Mouse (Mus musculus) heart, postnatal 25 days (tissue): Measurements from ENCODE around the gene Bcat2. TPM values are rescaled to one million over a fixed set of nuclear protein-coding genes. Genes with fewer than 3 reads are reported as not detected.

Experiments used
- DNase-seq: peaks from one replicate; pipeline ENCODE4 v3.0.0; 2022; ENCODE audit warnings: low spot score
- intact Hi-C: fragments of 180-260 bp; cut with DNase I; formaldehyde crosslinking; loops from one replicate; pipeline ENCODE4 v1.15.1; 2025
- total RNA-seq, 2 experiments: library from RNA; stranded (reverse); gene quantifications; 2 replicates each; pipeline ENCODE4 v1.2.3; 2021

The Bcat2 gene
- total RNA-seq, 2 experiments from 2014 or later = 188 to 200 TPM

DNA sequence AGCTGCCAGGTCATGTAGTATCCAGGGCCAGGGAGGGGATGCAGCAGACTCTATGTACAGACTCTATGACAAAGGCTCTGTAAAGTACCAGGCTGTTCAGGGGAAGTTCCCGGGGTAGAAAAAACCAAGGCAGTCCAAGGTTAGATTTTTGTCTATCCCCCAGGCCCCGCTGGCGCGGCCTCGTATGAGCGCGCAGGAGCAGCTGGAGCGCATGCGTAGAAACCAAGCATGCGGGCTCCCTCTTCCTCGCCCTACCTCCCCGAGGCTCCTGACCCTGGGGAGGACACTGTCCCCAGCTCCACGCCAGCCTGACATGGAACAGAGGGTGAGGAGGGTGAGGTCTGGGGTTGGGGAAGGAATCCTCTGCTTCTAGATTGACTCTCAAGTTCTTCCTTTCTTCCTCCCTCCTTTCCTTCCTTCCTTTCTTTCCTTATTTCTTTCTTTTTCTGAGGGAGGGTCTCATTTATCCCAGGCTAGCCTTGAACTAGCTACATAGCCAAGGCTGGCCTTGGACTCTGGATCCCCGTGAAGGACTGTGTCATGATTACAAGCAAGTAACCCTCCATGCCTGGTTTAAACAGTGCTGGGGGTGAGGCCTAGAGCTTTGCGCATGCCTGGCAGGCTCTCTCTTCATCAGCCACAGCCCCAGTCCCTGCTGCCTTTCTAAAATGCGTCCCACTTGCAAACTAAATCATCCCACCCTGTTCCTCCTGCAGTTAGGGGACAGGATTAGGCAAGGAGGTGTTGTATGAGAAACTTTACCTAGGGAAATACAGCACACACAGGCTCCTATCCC, 20.1 kb upstream of the Bcat2 start:
- no peak for DNase-seq
- intact Hi-C loops = no loop called here

DNA sequence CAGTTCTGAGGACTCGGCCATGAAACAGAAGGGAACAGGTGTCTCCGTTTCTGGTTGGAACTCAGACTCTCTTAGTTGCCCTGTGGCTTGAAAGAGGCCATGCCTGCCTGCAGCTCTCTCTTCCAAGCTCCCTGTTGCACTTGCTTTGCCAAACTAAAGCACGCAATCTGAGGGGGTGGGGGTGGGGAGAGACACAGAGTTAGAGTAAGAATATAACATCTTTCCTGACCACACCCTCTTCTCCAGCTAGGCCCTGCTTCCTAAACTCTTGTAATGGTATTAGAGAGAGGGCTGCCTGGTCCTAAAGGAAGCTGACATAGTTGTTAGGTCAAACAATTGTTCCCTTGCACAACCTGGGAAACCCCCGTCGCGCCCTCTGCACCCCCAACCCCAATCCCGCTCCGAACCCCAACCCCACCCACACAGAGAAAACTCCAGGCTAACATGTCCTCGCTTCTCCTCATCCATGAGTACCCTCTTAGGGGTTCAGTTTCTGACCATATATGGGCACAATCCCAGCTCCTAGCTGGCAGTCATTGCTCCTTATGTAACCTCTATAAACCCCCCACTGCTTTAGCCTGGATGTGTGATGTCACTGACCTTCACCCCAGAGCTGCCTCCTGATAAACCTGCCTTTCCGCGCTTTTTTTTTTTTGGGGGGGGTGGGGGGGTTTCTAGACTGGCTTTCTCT, 19.0 kb upstream of the Bcat2 start:
- intact Hi-C loops = no loop called here
- DNase-seq = no peak

DNA sequence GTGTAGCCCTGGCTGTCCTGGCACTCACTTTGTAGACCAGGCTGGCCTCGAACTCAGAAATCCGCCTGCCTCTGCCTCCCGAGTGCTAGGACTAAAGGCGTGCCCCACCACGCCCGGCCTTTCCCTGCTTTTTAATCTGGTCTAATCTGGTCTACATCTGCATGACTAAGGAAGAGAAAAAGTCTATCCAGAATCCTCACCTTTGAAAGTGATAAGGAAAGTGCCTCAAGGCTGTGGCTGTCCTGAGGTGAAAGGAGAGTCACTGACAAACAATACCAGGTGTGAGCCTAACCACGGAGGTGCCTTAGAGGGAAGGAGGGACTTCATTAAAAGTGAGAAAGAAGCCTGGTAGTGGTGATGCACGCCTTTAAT, 18.5 kb upstream of the Bcat2 start:
- no peak for DNase-seq
- intact Hi-C loops = no loop called here

DNA sequence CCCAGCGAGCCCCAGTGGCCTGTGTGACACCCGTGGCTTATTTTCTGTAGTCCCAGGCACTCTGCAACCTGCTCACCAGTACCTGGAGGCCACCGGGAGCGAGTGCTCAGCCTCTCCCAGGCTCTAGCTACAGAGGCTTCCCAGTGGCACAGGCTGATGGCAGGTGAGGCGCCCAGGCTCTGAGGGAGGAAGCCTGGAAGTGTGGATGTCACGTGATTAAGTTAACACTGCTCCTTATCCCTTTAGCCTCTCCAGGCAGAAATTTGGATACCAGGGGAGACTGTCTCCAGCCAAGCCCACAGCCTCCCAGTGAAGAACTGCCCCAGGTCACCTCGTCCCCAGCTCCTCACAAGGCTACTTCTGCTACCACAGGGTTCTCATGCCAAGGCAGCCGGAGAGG, 16.4 kb upstream of the Bcat2 start:
- intact Hi-C loops = no loop called here

DNA sequence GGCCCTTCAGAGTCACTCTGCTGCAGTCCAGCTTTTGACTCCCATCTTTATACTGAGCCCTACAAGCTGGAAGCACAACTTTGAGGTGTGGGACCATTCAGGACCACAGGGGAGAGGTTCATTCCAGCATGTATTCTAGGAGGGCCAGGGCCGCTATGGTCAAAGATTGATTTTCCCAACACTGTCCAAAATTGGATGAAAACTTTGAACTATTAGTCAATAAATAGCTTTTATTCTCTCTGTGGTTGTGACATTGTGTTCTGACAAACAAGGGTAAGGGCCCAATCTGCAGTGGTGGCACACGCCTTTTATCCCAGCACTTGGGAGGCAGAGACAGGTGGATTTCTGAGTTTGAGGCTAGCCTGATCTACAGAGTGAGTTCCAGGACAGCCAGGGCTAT, 16.0 kb upstream of the Bcat2 start:
- no peak for DNase-seq
- intact Hi-C loops = no loop called here

More for the DNA sequence above, 16.4 kb upstream of the Bcat2 start:
- DNase-seq = no peak

DNA sequence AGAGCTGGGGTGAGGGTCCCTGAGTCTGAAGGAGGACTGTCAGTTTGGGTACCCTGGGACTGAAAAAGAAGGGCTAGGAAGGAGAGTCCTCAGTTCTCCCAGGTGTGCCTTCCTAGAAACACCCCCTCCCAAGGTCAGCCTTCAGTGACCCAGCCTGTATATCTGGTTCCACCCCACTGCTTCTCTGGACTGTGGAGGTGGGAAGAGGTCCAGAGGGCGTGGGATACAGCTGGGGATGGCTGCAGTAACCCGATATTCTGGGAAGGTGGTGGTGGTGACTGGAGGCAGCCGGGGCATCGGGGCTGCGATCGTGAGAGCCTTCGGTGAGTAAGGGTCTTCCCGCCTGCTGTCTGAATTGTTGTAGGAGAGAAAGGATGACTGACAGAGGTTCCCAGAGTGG, 15.2 kb upstream of the Bcat2 start, which contains the start of gene Hsd17b14:
Gene Hsd17b14 (plus strand): TSS at position 150 of the 400 bp plus-strand sequence.
- intact Hi-C loops = no loop called here
- DNase-seq = no peak

DNA sequence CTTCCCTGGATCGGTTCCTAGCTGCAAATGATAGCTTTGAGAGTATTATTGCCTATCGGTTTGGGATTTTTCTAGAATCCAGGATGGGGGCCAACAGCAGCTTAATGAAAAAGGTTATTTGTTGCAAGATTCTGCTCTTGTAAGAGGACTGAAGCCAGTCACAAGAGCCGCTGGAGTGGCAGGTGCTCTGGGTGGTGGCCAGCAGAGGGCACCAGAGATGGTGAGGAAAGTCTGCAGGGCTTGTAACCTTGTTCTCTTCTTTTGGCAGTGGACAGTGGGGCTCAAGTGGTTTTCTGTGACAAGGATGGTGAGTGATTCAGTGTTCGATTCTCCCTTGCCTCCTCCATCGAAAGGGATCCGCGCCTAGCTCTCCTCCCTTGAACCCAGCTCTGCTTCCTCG, 14.2 kb upstream of the Bcat2 start:
- peak; percentile 33 for DNase-seq
- intact Hi-C loops = loop anchor here (1.0 kb wide), 1 partner anchor 37 kb away; no protein-coding TSS in a partner anchor

DNA sequence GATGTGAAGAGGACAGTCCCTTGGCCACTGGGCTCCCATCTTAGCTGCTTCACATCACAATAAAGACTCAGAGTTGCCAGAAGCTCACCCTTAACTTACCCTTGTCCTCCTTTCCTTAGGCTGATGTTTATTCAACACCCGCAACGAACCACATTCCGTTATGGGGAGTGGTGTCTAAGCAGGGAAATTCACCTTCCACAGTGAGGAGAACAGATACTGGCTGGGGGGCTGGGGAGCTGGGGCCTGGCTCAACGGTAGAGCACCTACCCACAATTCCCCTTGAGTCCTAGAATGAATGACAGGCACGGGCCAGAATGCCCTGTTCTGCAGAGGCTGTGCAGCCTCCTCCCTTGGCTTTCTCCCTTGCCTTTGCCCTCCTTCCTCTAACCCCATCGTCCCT, 11.0 kb upstream of the Bcat2 start:
- intact Hi-C loops = no loop called here
- DNase-seq = no peak

DNA sequence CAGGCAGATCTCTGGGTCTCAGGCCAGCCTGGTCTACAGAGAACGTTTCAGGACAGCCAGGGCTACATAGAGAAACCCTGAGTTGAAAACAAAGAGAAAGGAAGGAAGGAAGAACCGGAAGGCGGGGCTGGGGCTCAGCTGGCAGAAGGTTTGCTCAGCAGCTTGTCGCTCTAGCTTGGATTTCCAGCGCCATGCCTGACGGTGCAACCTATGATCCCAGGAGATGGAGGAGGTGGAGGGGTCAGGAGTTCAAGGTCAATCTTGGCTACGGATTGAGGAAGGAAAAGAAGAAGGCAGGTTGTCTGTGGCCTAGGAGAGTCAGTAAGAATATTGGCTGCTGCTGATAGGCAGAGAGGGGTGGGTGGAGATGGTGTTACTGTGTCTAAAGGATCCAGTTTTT, 9.7 kb upstream of the Bcat2 start:
- DNase-seq = no peak
- intact Hi-C loops = loop anchor here (2.0 kb wide), 2 partner anchors 89 to 109 kb away; no protein-coding TSS in a partner anchor

DNA sequence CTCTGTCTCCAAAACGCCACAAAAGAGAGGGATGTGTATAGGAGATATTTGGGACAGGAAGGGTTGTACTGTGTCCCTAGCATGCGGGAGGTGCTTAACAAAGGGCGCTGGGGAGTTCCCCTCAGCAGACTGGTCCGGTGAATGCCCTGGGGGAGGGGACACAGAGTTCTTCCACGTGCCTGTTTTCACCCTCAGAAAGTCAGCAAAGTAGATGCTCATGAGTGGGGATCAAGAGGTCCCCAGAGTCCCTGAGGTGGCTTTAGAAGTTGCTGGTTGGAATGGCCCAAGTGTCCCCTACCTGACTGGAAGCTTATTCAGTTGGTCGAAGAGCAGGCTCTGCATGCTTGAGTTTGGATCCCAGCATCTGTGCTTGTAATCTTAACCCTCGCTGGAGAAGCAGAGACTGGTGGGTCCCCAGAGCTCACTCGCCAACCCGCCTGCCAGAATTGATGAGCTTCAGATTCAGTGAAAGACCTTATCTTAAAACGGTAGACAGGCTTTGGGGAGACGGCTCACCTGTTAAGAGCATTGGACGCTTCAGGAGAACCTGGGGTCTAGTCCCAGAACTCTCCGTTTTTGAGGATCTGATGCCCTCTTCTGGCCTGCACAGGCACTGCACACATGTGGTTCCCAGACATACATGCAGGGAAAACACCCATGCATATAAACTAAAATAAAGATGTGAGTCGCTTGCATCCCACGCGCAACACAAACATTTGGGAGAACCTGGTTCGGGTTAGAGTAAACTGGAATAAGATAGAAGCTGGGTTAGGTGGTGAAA, 8.9 kb upstream of the Bcat2 start:
- intact Hi-C loops = loop anchor here (2.0 kb wide), 2 partner anchors 90 to 110 kb away; no protein-coding TSS in a partner anchor
- peak; percentile 41 for DNase-seq

DNA sequence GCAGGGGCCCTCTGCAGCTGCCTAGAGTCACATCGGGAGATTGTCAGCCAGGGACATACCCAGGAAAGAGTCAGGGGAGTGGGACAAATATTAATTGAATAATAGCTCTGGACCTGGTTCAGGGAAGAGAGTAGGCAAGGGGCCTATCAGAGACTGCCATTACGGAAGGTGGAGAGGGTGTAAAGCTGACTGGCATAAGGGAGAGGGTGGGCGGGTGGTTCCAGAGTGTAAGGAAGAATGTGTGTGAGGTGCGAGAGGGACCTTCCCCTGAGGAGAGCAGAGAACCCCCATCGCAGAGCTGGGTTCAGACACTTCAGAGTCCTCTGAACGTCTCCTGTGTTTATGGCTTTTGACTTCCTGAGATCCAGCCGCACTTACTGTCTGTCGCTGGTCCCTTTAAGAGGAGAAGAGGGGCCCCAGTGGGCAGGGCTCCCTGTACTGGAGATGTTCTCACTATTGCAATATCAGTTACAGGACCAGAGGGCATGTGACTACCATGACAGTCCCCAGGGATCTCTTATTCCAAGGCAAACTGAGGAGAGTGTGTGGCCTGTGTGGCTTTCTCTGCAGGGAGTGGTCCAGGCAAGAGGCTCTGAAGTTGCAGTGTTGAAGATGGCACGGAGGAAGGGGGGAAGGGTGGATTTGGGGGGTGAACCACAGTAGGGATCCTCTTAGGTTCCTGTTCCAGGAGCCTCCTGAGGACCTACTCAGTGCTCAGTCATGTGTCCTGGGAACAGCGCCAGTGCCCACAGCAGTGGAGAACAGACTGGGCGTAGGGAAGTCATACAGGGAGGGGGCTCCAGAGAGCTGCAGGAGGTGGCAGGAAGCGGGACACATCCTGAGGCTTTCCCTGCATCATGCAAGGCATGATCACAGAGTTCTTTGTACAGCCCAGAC, 8.1 kb upstream of the Bcat2 start:
- intact Hi-C loops = loop anchor here (2.0 kb wide), 2 partner anchors 91 to 111 kb away; no protein-coding TSS in a partner anchor
- DNase-seq = no peak

DNA sequence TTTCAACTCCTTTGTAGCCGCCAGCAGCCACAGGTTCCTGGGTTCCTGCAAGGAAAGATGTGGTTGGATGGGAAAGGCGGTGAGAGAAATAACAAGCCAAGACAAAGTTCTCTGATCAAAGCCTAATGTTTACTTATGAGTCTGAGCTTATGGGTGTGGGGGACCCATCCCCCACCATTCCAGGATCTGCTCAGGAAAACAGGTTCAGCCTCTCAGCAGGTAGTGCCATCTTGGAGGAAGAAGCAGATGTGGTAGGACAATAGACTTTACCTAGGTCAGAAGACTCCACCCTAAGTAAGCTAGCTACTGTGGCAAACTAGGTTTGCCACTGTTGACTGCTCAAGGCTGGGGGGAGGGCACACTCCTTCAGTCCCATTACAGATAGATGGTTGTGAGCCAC, 5.1 kb upstream of the Bcat2 start:
- intact Hi-C loops = no loop called here
- DNase-seq = no peak

DNA sequence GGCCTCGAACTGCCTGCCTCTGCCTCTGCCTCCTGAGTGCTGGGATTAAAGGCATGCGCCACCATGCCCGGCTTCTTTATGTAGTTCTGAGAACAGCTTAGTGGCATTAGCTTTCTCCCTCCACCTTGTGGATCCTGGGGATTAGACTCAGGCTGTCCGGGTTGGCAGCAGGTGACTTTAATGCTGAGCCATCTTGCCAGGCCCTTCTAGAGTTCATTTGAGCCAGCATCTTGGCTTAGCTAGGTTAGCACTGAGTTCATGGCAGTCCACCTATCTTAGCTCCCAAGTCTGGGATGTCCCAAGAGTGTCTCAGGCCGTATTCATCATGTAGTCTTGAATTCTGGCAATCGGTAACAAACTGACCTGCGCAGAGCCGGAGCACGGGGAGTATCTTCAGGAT, 4.5 kb upstream of the Bcat2 start:
- intact Hi-C loops = no loop called here
- no peak for DNase-seq

DNA sequence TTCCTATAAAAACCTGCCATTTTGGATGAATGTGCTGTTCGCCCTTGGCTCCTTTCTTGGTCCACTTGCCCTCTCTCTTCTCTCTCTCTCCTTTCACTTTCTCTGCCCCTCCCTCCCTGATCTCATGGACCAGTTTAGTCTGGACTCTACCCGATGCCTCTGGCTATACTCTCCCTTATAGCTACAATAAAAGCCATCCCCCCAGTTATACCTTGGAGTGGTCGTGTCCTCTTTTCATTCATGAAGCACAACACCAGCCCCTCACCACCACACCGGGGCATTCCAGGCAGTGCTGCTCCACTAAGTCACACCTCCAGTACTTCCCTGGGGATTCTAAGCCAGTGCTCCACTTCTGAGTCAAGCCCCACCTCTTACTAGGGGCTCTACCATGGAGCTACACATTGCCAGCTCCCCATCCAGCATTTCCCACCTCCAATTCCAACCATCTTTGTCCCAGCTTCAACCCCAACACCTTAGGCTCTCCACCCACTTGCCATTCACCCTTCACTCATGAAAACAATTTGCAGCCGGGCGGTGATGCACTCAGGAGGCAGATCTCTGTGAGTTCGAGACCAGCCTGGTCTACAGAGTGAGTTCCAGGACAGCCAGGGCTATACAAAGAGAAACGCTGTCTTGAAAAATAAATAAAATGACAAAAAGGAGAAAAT, 2.7 kb upstream of the Bcat2 start:
- intact Hi-C loops = no loop called here
- no peak for DNase-seq

DNA sequence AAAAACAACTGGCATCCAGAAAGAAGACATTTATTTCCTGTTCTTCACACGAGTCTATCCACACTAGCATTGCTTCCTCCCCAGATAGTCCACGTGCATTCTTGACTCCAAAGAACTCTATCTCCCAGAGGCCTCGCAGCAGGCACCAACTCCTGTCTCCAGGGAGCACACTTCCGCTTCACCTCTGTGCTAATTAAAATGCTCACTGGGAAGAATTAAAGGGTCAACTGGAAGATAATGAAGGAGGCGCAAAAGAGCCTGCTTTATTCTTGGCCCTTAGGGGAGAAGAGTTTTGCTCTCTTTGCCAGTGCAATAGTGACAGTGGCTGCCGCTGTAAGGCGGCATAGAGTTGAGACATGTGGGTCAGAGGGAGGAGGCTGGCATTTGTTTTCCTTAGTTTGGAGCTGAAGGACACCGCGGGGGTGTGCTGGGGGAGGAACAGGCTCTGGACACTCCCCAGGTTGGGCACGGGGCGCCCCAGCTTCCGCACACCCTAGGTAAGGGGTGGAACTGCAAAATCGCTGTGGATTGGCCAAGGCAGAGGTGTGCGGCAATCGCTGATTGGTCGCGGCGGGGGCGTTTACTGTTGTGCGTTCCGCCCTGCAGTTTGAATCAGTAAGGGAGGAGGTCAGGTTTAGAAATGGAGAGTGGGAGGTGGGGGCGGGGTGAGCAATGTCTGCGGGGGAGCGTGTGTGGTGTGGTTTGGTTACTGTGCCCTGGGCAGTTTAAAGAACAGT, 2.0 kb upstream of the Bcat2 start:
- peak; percentile 85 for DNase-seq
- intact Hi-C loops = no loop called here

DNA sequence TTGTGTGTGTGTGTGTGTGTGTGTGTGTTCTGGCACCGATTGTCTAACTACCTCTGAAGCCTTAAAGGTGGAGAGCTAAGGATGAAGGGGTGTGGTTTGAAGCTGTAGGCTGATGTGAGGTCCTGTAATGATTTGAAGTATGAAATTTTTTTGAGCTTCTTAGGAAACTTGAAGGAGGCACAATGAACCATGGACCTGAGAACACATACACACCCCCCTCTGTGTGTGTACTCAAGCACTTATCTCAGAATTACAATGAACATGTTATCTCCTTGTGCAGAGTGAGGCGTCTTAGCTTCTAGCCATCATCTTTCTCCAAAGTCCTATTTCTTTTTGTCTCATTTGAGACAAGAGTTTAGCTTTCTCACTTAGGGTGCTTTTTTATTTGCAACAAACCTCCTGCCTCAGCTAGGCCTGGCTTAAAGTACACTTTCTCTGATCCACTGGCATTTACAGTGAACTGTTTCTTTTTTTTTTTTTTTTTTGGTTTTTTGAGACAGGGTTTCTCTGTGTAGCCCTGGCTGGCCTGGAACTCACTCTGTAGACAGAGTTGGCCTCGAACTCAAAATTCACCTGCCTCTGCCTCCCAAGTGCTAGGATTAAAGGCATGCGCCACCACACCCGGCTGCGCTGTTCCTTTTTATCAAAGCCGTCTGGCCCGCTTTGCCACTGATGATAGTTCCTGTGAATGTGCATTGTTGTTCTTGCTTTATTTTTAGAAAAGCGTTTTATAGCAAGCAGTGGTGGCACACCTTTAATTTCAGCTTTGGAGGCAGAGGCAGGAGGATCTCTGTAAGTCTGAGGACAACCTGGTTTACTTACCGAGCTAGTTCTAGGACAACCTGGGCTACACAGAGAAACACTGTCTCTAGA, 1.1 kb upstream of the Bcat2 start:
- intact Hi-C loops = no loop called here
- DNase-seq = no peak

DNA sequence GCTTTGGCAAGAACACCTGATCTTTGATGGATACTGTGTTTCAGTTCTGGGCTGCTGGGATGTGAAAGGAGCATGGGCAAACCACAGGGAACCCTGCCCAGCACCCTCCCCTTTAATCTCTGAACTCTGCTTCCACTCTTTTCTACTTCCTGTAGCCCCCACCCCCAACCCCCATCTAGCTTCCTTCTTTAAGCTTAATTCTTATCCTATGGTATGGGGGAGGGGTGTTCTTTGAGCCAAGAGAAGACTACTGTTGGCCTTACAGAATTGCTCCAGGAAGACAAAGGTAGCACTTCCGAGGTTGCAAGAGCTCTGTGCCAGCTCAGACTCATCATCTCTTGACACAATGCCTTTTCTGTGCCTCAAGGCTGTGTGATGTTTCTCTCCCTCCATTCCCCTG, 2.0 kb downstream of the Bcat2 start:
- DNase-seq = no peak
- intact Hi-C loops = no loop called here
